Mouse (Mus musculus): ENCODE measurements around the gene Ankrd53.

The Ankrd53 gene

GRCm38 (mm10) chr6:83766982-83767381 is 4.5 kb downstream of the Ankrd53 start:
- WGBS: 97% methylated on average over 3 of the region's 3 CpGs

DNA sequence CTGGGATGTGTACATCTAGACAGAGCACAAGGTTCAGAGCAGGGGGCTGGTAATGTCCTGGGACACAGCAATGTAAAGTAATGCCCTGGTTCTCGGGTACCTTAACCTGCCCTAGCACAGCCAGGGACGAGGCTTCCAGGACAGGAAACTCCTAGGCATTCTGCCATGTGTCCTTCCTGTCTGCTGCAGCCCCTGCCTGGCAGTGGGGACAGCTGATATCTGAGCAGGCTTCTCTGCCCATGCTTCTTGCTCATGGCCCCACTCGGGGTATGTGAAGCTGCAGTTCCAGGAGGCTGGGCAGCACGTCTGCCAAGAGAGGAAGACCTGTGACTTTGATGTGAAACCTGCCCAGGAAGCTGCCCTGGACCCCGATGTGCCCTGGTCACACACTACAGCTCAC is 6.0 kb downstream of the Ankrd53 start:
- WGBS: 83% methylated on average over 5 of the region's 5 CpGs

DNA sequence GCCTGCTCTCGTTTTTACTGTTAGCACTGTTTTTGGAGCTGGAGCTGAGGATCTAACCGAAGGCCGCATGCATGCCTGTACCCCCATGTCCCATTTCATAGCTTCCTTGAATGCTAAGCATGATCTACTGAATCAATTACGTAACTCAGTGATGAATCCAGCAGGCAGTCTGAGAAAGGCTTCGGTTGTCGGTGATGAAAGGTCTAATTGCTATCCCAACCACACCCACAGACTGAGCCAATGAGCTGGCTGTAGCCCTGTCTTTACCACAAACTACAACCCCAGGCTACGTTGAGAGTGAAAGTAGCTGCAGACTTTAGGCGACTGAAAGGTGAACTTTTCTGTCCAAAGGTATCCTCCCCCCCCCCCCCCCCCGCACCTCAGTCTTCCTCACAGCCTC is 11.7 kb downstream of the Ankrd53 start:
- whole genome bisulfite sequencing: 49% methylated on average over 9 of the region's 9 CpGs

GRCm38 (mm10) chr6:83774781-83775563 is 12.5 kb downstream of the Ankrd53 start:
- WGBS: under 1% methylated on average over 14 of the region's 14 CpGs

GRCm38 (mm10) chr6:83775638-83776293 is 13.3 kb downstream of the Ankrd53 start, which contains the start of gene Tex261:
Gene Tex261, minus strand, starts transcription at chr6:83775813.
- WGBS: under 1% methylated on average over 45 of the region's 45 CpGs

DNA sequence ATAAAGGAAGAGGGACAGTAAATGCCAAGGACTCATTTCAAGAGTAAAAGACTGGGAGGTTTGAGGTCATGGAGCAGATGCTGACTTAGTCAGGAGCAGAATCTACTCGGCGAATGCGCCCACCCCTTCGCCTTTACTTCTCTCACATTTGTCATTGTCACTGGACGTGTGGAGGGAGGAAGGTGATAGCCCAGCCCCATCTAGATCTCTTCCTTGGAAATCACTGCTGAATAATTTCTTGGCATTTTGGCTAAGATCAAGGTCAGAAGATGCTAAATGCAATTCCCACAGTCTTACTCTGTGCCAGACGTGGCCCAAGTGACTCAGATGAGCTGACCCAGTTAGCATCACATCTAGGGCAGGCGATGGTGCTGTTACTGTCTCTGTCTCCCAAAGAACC is 15.9 kb downstream of the Ankrd53 start:
- WGBS: 77% methylated on average over 7 of the region's 7 CpGs

DNA sequence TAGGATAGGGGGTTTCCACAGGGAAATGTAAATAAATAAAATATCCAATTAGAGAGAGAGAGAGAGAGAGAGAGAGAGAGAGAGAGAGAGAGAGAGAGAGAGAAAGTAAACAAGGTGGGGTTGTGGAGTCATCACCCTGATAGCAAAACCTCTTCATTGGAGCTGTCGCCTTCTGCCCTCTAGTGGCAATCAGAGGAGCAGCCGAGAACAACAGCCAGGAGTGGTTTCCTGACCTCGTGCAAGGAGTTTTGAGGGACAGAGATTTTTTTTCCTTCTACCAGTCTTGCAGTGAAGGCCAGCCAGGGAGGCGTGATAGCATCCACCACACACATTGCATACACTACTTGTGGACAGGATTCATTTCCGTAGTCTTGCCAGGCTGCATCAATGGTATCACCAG is 16.6 kb downstream of the Ankrd53 start:
- 15% methylated on average over 5 of the region's 5 CpGs for WGBS

- WGBS: 76% methylated on average over 3 of the region's 3 CpGs
Measured at GRCm38 (mm10) chr6:83786426-83786825, 24.0 kb downstream of the Ankrd53 start.

- 69% methylated on average over 7 of the region's 7 CpGs for WGBS
Measured at GRCm38 (mm10) chr6:83788554-83788953, 26.1 kb downstream of the Ankrd53 start.

DNA sequence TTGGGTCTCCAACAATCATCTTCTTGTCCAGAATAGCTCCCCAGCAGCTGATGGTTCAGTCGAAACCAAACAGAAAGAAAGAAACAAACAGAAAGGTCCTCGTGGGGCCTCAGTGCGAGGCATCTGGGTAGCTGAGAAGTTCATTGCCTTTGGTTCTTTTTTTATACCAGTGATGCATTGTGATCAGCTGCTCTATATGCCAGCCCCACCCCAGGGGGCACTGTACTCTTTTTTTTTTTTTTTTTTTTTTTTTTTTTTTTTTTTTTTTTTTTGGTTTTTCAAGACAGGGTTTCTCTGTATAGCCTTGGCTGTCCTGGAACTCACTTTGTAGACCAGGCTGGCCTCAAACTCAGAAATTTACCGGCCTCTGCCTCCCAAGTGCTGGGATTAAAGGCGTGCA is 28.1 kb downstream of the Ankrd53 start:
- WGBS: 88% methylated on average over 5 of the region's 5 CpGs

DNA sequence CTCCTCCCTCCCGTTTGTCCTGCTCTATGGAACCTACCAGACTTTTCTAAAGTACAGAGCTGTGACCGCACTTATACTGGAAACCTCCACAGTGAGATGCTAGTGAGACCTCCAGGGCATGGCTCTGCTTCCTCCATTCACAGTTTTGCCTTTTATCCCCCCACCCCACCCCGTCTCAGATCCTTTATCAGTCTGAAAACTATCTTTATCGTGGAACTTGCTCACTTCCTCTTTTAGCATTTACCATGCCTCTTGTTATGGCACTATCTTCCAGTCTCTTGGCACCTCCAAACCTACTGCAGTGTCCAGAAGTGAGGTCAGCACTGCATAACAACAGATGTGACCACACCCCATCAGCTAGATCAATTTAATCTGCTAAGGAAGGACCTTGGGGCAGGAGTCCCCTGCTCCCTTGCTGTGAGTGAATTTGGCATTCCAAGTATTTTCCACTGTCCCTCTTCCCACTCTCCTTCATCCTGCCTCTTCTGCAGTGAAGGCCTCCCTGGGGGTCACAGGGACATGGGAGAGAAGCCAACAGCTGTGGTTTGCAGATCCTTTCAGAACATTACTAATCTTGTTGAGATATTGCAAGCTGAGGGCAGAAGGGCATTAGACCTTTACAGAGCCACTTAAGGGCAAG is 28.9 kb downstream of the Ankrd53 start:
- 82% methylated on average over 4 of the region's 4 CpGs for WGBS

- WGBS: under 1% methylated on average over 43 of the region's 43 CpGs
Measured at GRCm38 (mm10) chr6:83794760-83795296, 32.4 kb downstream of the Ankrd53 start, which contains the start of gene Nagk. Gene Nagk, plus strand, starts transcription at chr6:83794982.

DNA sequence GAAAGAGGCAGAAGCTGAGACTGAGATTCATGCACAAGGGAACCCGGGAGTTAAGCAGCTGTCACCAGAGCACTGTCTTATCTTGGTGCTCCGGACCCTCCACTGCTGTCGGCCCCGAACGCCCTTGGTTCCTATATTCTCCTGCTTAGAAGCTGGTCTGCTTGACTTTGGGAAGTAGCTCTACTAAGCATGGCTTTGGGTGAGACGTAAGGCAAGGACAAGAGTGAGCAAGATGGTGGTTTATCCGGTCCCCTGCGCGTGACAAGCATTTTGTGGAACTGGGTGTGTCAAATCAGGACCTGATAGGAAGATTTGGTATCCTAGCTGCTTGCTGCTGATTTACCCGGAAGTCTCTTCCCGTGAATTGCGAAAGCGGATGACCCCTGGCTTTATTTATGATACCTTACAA is 33.1 kb downstream of the Ankrd53 start:
- WGBS: 2% methylated on average over 13 of the region's 13 CpGs

- WGBS: 59% methylated on average over 3 of the region's 3 CpGs
Measured at GRCm38 (mm10) chr6:83796686-83797085, 34.2 kb downstream of the Ankrd53 start.

DNA sequence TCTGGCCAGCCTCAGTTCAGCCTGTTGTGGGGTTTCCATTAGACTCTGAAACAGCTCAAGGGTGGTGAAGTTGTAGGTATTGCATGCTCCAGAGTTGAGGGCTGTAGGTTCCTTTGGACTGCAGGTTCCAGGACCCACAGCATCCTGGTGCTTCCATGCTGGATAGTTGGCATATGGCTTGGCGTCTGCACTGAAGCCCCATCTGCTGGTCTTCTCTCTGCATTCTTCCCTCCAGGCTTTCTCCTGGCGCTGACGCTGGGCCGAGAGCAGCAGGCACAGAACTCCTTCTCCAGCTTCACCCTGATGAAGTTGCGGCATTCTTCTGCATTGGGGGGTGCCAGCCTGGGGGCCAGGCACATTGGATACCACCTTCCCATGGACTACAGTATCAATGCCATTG is 39.6 kb downstream of the Ankrd53 start:
- WGBS: 63% methylated on average over 5 of the region's 5 CpGs

- 87% methylated on average over 3 of the region's 3 CpGs for WGBS
Measured at GRCm38 (mm10) chr6:83802846-83803245, 40.4 kb downstream of the Ankrd53 start.

GRCm38 (mm10) chr6:83815801-83816200 is 53.4 kb downstream of the Ankrd53 start:
- WGBS: 97% methylated on average over 3 of the region's 3 CpGs

Data from cerebral cortex, adult 2 months (tissue).